Mouse (Mus musculus): Measurements from ENCODE around the gene BC016579.

Gene BC016579

DNA sequence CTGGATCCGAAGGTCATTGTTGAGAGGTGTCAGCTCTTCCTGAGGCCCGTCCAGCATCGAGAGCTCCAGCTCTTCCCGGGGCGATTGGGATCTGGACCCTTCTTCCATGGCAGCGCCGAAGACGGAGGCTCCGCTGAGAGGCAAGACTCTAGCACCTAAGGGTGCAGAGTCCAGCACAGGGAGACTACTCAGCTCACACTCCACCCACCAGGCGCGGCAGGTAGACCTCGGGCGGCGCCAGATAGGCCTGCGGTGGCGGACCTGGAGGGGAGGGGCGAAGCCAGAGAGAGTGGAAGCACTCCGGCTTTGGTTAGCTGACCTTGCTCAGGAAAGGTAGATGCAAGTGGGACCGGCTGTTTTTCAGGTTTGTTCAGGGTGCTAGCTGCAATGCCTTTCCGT, at the start of gene BC016579:
Gene BC016579 (minus strand): TSS at position 135 of the 399 bp plus-strand sequence.
- no peak for DNase-seq (ENCODE audit: low read depth)

DNA sequence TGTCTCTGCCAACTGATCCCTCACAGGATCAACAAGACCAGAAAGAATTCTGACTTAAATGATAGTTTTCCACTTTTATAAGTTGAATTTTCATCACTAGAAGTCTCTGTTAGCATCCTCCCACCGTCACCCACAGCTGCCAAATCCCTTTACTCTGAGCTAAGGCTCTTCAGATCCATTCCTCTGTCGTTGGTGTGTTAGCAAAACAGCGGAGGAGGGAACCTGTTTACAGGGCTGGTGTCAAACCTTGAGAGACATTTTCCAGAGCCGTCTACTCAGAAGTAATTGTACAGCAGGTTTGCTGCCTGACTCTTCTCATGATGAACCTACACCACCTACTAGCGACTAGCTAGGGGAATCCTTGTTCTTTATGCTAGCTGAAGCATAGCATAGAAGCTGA, 45.4 kb upstream of the BC016579 start:
- no peak for DNase-seq (ENCODE audit: low read depth)

DNA sequence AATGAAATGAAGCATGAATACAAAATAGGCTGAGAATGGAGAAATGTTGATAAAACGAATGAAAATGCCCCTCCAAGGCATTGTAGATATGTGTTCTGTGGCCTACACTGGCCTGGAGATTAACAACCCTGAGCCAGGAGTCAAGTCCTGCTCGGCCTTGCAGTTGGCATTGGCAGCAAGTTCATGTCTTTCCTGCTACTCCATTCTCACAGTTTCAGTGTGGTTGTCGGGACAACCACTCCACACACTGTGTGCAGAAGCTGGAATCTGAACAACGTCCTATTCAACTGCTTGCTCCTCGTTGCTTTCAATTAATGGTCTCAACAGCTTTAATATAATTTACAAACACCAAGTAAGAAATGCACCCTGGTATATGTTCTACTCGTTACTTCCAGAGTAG, 44.1 kb upstream of the BC016579 start:
- DNase-seq (ENCODE audit: low read depth): no peak

DNA sequence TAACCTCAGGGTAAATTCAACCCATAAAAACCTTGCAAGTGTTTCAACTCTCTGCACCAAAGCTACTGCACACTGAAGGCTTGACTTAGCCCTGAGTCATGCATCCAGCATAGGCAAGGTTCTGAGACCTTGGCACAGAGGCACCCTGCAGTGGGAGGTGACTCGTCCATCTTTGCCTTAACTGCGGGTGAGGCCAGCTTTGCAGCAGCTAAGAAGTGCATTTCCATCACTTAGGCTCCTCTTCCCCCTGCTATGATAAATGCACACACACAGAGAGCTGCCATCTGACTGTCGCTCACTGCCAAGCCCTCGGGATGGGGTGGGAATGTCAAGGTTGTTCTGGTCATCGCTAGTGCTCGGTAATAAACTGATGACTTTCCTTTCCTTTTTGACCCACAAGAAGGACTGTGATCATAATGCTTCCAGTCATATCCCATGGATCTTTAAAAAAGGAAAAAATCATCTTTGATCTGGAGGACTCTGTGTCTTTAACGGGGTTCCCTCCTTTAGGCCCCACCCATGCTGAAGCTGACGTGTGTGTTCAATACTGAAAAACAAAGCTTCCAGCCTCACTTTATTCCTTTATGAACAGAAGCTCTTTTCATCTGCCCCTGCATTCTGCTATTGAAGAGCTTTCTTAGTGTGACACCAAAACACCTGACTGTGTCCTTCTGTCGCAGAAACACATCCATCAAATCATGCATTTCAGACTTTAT, 41.7 kb upstream of the BC016579 start:
- no peak for DNase-seq (ENCODE audit: low read depth)

DNA sequence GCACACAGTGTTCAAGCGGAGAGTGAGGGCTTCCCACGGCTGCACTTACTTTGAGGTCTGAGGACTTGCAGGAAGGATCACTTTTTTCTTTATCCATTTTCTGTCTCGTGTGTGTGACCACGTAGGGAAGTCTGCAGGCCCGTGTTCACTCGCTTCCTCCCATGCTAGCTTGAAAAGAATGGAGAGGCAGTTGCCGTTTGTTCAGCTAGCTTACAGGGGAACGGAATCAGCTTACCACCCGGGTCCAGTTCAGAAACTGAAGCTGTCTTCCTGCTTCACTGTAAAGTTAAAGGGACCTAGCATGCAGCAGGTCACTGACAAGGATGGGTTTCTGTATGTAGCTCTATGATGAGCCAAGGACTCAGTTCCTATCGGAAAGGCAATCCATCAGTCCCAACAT, 39.7 kb upstream of the BC016579 start, which contains the start of gene Tmprss7:
Gene Tmprss7 (minus strand): TSS at position 101 of the 400 bp plus-strand sequence.
- no peak for DNase-seq (ENCODE audit: low read depth)

DNA sequence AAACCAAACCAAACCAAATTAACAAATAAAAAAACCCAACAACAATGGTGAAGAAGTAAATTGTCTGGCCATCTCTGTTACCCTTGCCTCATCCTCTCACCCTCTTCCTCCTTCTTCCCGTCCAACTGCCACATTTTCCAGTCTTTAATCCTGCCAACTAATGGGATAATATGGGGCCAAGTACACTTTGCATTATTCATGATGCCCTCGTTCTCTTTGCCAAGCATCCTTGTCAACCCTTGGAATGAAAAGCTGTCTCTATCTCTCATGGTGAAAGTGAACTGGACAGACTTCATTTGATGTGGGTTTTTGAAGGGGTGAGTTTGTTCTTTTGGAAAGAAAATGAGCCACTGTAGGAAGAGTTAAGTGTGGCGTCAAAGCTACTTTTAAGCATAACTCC, 39.0 kb upstream of the BC016579 start:
- no peak for DNase-seq (ENCODE audit: low read depth)

DNA sequence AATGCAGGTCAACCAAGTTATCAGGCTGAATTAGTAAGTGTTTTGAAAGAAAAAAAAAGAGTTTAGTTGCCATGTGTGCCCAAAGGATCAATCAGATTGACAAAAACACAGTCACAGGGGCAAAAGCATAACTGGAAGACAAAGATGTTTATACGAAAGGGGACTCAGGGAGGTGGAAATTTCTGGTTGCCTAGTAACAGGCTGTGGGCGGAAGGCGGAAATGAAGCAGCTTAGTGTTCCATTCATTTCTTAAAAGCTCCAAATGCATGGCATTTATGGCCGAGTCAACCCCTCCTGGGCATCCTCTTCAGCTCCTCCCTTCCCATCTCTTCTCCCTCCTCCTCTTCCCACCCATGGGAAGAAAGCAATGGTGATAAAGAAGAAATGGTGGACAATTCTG, 36.3 kb upstream of the BC016579 start:
- DNase-seq (ENCODE audit: low read depth): peak; percentile 84

DNA sequence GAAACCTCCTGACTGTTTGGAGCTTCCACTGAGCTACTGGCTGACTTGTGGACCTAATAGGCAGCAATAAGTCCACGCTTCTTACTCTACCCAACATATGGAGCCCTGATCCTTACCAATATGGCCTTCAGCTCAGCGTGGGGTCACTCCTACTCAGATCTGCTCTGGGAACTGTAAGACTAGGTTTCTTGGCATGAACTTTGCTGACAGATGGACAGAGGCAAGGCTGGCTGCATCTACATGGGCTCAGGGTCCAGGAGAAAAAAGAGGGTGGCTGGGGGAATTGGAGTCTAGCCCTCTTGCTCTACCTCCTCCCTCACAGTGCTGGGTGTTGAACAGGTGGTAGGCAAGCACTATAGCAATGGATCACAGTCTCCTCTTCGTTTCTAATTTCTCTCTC, 33.0 kb upstream of the BC016579 start:
- DNase-seq (ENCODE audit: low read depth): no peak

DNA sequence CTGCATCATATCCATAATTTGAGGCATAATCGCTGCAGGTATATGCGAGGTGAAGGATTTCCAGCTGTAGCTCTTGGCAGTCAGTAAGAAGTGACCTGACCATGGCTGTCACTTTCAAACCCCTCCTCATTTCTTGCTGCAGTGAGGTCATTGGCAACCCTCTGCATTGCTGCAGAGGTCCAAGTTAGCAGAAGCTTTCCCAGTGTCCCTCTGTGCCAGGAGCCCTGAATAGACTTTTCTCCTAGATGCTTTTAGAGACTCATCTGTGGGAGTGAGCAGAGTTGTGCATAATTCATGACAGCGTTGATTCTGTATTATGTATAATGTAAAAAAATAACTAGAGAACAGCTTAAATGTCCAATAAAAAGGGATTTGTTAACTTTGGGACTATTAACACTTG, 31.4 kb upstream of the BC016579 start:
- no peak for DNase-seq (ENCODE audit: low read depth)

DNA sequence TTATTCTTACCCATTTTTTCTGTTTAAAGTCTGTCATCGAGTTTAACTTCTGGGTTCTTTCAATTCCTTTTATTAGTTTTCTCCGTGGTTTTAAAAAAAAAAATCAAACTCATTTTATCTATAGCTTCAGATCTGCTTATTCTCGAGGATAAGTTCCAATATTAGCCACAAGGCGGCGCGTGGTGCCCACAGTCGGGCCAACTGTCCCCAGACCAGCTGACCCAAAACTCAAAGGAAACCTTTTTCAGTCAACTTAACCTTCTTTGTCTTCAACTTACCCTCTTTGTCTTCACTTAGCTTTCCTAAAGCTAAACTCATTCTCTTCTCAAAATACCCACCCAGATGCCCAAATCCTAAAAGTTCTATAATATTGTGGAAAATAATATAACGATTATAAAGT, 30.9 kb upstream of the BC016579 start:
- DNase-seq (ENCODE audit: low read depth): peak; percentile 62

DNA sequence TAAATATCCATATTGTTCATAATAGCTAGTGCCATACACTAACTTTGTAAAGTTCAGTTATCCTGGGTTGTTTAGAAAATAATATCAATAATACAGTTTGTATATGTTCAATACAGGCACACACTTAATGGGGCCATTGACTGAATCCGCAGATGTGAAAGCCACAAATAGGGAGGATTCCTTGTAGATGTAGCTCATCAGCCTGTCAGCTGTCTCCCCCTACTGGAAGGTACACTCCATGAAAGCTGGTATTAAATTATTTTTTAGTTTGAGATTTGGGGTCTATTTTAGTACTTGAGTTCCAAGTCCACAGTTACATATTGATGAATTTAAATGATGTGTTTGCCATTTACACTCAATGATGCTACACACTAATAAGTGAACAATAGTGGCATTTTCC, 22.6 kb upstream of the BC016579 start:
- DNase-seq (ENCODE audit: low read depth): peak; percentile 36

DNA sequence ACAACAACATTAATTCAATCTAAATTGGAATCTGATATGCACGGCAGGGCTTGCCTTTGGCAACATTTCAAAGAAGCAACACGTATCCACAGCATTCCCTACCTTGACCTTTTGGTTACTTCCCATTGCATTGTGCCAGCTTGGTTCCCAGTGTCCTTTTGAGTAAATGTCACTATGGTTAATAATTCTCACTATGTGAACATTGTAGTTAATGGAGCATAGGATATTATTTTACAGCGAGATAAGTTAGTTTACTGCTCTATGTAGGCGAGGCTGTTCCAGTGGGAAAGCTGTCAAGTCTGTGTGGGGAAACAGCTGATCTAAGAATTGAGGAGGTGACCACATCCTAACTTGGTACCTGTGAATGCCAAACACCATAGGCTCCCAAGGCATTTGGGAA, 16.1 kb upstream of the BC016579 start:
- DNase-seq (ENCODE audit: low read depth): no peak

DNA sequence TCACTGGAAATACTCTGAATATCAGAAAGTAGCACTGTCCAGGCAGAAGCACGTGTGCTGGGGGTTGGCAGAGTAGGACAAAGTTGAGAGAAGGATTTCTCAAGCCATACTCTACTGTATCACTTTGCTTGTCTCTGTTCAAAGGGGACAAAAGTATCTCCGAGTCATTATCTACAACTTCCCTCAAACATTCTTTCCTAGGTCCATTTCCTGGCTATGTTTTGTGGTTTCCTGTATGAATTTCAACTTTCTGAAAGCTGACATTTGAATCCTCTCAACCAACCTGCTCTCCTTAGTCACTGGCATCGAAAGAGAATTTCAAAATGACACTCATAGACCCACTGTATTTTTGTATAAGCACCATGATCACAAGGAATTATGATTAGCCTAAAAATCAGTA, 14.3 kb upstream of the BC016579 start:
- DNase-seq (ENCODE audit: low read depth): no peak

DNA sequence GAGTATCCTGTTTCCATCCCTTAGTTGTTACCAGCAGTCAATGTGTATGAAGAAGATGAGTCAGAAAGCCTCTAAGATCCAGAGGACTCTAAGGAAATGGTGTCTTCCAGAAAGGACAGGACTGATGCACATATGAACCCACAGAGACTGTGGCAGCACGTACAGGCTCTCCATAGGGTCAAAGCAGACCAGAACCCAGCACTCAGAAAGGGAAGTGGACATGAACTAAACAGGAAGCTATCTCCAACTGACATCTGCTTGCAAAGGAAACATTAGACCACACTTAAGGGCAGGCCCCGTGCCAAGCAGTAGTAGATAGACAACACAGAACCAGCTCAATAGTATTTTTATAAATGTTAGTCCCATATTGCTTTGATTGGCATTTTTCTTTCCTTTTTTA, 12.3 kb upstream of the BC016579 start:
- DNase-seq (ENCODE audit: low read depth): peak; percentile 14

DNA sequence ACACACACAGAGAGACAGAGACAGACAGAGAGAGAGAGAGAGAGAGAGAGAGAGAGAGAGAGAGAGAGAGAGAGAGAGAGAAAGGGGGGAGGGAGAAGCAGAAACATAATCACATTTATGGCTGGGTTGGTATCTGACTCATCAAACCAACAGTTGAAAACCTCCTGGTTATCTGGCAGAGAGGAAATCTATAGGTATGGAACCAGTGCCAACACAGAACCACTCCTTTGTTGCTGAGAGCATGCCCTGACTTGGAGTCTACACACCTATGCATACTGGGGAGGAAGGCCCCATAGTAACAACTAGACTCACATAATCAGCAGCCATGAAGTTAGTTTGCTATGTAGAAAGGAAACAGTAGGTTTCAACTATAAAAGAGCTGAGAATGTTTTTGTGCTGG, 8.5 kb upstream of the BC016579 start:
- no peak for DNase-seq (ENCODE audit: low read depth)

DNA sequence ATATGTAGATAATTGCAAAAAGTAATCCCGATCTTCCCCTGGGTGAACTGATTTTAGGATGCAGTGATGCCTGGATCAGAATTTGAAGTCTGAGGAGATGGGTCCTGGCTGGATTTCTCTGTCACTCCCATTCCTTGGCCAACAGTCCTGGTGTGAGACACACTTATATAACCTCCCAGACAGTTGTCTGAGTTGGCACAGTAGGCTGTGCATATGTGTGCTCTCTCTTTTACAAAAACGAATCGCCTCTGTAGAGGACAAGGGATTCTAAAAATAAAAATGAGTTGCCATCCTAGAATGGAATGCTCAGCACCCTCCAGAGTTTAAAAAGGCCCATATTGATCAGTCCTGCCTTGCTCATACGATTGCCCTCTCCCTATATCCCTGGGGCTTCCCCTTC, 5.7 kb upstream of the BC016579 start:
- no peak for DNase-seq (ENCODE audit: low read depth)

DNA sequence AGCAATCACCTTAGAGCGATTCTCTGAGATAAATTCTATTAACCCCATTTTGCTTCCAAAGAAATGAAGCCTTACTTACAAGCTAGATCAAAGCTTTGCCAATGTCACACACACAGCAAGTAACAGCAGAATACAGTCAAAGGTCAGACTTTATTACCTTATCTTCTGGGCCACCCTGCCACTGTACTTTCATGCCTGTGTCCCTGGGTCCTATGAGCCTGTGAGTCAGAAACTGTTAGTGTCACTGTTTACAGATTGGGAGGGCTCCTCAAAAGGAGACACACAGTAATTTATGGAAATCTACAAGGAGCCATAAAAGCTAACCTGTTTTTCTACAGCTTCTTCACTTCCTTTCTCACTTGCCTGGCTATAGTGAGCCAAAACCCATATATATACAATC, 4.4 kb upstream of the BC016579 start:
- DNase-seq (ENCODE audit: low read depth): no peak

DNA sequence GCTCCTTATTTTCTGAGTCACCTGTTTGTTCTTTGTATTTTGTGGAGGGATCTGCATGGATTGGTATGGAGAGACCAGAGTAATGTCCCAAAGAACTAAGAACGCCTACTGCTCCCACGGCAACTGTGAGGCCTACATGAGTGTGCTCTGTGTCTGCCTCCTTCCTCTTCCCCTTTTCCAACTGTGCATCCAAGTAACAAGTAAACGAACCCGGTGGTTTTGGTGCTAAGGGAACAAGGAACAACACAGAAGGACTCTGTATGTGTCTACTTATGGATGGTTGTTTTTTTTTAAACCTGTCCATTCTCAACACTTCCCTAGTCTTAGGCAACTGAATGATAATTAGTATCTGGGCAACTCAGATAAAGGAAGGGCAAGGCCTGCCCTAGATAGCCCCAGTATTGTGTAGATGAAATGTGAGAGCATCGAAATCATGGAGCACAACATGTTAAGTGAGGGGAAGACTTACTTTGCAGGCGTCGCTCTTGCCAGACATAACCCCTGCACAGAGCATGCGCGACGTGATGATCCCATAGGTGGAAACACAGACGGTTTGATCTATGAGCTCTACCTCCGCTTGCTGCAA, 3.8 kb upstream of the BC016579 start:
- DNase-seq (ENCODE audit: low read depth): no peak

DNA sequence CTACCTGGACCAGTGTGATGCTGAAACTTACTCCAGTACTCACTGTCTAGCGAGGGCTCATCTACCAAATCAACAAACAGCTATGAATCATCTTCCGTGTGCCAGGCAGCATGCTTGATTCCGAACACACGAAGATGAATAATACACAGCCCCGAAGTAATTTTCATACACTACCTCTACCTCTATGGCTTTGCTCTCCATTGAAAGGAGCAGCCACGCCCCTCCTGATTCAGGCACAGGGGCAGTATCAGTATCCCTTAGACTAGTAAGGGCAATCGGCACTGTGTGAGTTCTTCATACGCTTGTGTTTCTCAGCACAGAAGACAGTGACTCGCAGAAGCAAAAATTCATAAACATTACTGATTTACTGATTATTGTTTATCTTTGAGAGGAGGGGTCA, 597 bp upstream of the BC016579 start:
- DNase-seq (ENCODE audit: low read depth): no peak

DNA sequence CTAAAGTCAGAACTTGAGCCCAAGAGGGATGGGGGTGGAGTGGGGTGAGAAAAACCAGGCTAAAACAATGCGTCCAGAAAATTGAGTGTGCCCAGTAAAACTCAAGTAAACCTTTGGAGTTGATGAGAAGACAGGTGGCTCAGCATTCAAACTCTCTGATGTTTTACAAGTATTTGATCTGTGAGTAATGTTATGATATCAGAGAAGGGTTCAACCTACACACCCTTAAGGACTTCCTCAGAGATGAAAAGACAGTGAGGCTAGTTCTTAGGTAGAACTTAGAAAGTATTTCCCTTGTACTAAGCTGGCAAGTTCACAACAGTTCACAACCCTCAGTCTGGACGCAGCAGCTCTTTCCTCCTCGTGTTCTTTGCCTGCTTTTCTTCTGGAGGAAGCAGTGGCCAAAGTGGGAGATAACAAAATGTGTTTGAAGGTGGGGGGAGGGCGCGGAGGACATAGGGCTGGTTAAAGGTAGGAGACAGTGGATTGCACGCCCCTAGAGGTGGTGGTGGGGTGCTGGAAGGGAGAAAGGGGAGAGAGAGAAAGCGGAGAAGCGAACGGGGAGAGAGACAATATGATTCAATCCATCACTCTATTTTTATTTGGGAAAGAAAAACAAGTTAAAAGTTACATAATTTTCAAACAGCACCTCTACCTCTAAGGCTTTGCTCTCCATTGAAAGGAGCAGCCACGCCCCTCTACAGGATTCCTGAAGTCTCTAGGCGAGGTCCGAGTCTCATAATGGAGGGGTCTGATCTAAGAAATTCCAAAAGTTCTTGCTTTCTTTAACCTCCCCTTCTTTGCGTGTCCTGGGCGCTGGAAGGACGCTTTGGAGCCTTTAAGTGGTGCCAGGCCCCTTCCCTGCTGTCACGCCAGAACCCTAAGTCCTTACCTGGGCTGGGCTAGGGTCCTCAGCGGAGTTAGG, 597 bp downstream of the BC016579 start:
- peak; percentile 13 for DNase-seq (ENCODE audit: low read depth)

DNA sequence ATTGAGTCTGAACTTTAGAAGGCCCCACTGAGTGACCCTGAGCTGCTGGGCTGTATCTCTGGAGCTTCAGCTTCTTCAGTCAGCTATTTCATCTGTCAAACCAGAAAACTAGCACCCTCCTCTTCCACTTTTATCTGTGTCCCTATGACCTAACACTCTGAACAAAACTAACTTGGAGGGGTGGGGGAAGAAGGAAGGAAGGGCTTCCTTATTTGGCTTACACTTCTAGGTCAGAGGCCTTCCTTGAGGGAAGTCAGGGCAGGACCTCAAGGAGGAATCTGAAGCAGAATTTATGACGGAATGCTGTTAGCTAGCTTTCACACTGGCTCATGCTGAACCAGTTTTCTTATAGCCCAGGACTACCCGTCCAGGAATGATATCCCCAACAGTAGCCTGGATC, 2.4 kb downstream of the BC016579 start:
- no peak for DNase-seq (ENCODE audit: low read depth)

DNA sequence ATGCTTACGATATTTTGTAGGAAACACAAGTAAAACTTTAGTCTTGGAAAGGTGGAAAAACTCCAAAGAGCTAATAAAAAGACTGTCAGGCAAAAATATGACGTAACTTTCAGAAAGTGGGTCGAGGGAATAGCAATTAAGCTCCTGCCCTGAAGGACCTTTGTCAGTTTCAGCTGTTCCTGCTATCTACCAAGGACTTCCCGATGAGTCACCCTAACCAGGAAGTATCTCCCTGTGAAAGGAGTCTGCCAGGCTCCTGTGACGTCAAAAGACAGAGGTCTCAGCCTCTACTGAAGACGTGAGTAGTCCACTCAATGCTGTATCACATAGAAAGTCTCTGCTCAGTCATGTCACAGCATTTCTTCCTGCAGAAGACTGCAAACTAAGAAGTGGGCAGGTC, 9.5 kb downstream of the BC016579 start:
- DNase-seq (ENCODE audit: low read depth): no peak

DNA sequence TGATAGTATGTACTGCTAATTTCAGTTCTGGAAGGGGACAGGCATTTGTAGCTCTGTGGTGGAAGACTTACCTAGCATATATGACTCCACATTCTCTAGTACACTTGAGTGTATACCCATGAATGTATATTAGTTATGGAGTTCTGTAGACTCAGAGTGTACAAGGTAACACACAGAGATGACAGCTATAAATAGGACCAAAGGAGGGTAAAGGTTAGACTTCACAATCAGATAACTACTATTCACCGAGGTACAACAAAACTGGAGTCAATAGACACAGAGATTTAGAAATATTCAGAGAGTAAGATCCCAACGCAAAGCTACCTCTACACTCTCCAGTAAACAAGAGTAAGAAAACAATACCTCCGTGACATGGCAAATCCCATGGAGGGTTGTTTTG, 9.9 kb downstream of the BC016579 start:
- DNase-seq (ENCODE audit: low read depth): no peak

All from induced T-regulatory cell, adult 2 months (primary cell).